Mouse (Mus musculus): ENCODE data around the gene Sike1. TPM values are rescaled to one million over a fixed set of nuclear protein-coding genes. Genes with fewer than 3 reads are reported as not detected.

Gene Sike1
- polyA plus RNA-seq, 1 experiment from 2014 or later = 86.2 TPM

GRCm38 (mm10) chr3:103057752-103058151 is 62.2 kb downstream of the Sike1 start:
- H3K4me1 ChIP-seq (ENCODE audit: control insufficient read depth, insufficient read depth, low read length) = no peaks in the 10 kb centered on the region; the same call in 1 of the 2 replicates
- H3K27me3 ChIP-seq (ENCODE audit: control insufficient read depth, insufficient read depth, low read length) = no peaks in the 10 kb centered on the region
- 0 out of 2 replicates have a peak overlapping the region, but pooled peaks have one; percentile 53 for H3K27ac ChIP-seq (ENCODE audit: low read depth, low read length)
- H3K4me2 ChIP-seq (ENCODE audit: low read depth) = peak overlapping the region; percentile 46
- ATAC-seq (ENCODE audit: insufficient read depth, low FRiP score, low TSS enrichment) (peak; percentile 81), DNase-seq (ENCODE audit: low spot score) (no peak)
- peak overlapping the region; percentile 67 for H3K4me3 ChIP-seq (ENCODE audit: low read depth, low read length)
- no peaks in the 10 kb centered on the region for H3K9me3 ChIP-seq (ENCODE audit: control insufficient read depth, low read length)
- peaks cover 7% of the 10 kb centered on the region; the same call in 1 of the 2 replicates for H3K36me3 ChIP-seq (ENCODE audit: control insufficient read depth, insufficient read depth, low read length)
- peak overlapping the region; percentile 32; the same call in 1 of the 2 replicates for H3K9ac ChIP-seq (ENCODE audit: low read length)
- WGBS = 3% methylated on average over 10 of the region's 10 CpGs

Other genes with a start within 250 kb of the Sike1 start
- 0.05 and 0.07 TPM in 2 replicates for gene Tshb, start 213.0 kb upstream of the Sike1 start, polyA plus RNA-seq (2014; fragmentation: Nextera tagmentation; extraction: Ambion mirVana)
- gene Sycp1, start 59.6 kb upstream of the Sike1 start, polyA plus RNA-seq (2014; fragmentation: Nextera tagmentation; extraction: Ambion mirVana) = not detected in 2 replicates
- 0.11 and 0.16 TPM in 2 replicates for gene Nr1h5, start 31.6 kb upstream of the Sike1 start, polyA plus RNA-seq (2014; fragmentation: Nextera tagmentation; extraction: Ambion mirVana)
- 520 and 526 TPM in 2 replicates for gene Csde1, start 24.7 kb downstream of the Sike1 start, polyA plus RNA-seq (2014; fragmentation: Nextera tagmentation; extraction: Ambion mirVana)
- 143 and 152 TPM in 2 replicates for gene Nras, start 62.6 kb downstream of the Sike1 start, polyA plus RNA-seq (2014; fragmentation: Nextera tagmentation; extraction: Ambion mirVana)
- gene Ampd1, start 78.3 kb downstream of the Sike1 start, polyA plus RNA-seq (2014; fragmentation: Nextera tagmentation; extraction: Ambion mirVana) = 0.20 and 1.4 TPM in 2 replicates
- 2.8 and 3.5 TPM in 2 replicates for gene Dennd2c, start 106.9 kb downstream of the Sike1 start, polyA plus RNA-seq (2014; fragmentation: Nextera tagmentation; extraction: Ambion mirVana)
- gene Bcas2, start 175.9 kb downstream of the Sike1 start, polyA plus RNA-seq (2014; fragmentation: Nextera tagmentation; extraction: Ambion mirVana) = 210 and 233 TPM in 2 replicates

Measured in neural tube, embryonic 11.5 days (tissue).